Mouse (Mus musculus) sigmoid colon, adult 10 weeks (tissue): ENCODE data around the gene Tmem209. TPM values are rescaled to one million over a fixed set of nuclear protein-coding genes. Genes with fewer than 3 reads are reported as not detected.

Experiments
- polyA plus RNA-seq: library from polyadenylated mRNA; stranded (reverse); fragments of 350-450 nt; fragmentation: Illumina TruSeq; extraction: RNeasy Lipid Tissue Mini Kit (QIAGEN cat#74804); gene quantifications from one replicate; pipeline ENCODE4 v1.2.3, GENCODE M21; 2014; ENCODE audit warnings: low read depth, low replicate concordance

Tmem209 gene
- polyA plus RNA-seq: 44.8 TPM

DNA sequence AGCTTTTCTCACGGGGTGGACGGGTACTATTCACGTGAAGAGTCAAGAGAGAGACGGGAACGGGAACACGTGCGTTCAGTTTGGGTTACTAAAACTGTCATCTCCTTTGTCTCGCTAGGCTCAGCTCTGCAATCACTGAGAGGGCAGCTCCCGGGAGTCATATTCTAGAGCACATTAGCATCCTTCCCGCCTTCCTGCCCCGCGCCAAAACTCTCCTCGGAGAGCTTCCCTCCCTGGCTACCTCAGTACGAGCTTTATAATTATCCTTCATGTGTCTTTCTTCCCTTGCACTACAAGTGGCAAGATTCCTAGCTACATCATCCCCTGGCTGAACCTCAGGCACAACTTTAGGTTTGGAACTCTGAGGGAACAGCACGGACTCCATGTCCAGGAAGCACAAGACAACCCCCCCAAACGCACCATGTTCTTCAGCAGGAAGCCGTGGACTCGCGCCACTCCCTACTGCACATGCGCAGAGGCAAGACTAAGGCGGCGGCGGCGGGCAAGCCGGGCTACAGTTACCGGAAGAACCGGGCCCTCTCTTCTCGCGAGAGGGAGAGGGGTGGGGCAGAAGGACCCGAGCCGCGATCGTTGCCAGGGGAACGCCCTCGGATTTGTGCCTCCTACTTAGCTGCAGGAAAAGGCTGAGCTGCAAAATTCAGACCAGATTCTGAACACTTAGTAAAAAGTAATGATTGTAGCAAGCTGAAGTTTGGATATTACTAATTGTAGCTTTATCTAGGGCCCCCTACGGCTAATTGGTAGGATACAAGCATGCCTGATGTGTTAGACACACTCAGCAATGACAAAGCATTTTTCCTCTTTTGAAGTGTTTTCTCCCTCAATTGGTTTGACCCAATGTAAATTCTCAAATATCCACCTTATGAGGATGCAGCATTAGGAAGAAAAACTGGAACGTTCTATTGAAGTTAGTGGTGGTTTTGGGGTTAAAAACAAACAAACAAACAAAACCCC lies at the start of gene Tmem209, which contains the start of gene Ssmem1:
Gene Tmem209 (minus strand): TSS at position 519 of the 975 bp plus-strand sequence.
Gene Ssmem1 (plus strand): TSS at position 585 of the 975 bp plus-strand sequence.

DNA sequence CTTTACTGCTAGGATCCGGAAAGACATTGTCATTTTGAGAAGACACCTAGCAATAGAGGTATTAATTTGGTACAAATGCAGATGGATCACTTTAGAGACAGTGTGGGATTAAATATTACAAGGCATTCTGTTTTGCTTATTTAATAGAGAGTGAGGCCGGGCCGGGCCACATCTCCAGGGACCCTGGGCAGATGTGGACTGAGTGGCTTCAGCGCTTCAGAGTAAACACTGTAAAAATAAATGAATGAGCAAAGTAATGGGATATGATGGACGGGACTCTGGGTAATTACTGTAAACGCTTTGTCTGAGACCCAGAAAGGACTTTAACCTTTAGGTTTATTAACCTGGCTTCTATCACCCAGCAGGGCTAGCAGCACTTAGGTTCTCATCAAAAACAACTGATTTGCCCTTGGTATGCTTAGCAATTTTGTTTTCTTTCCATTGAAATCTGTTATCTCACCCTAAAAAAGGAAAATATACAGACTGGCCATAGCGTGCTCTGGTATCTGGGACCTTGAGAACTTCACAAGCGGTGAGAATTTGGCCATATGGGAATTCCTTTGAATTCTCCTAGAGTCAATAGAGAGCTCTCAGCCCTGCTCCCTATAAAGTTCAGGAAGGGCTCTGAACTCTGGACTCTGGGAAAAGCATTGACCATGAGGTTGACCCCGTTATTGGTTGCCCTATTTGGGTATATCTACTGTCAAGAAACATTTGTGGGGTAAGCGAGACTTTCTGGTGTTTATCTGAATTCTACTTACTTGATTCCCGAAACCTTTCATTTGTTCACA lies 31.6 kb upstream of the Tmem209 start, which contains the start of gene Cpa2:
Gene Cpa2 (plus strand): TSS at position 574 of the 791 bp plus-strand sequence.

Other genes with a start within 250 kb of the Tmem209 start
- gene Ube2h, start 205.2 kb downstream of the Tmem209 start, polyA plus RNA-seq: 66.2 TPM
- 2.3 TPM for gene Zc3hc1, start 118.8 kb downstream of the Tmem209 start, polyA plus RNA-seq
- 38.2 TPM for gene Klhdc10, start 107.9 kb downstream of the Tmem209 start, polyA plus RNA-seq
- gene Ssmem1, start 66 bp upstream of the Tmem209 start, polyA plus RNA-seq: not detected
- gene Cpa2, start 31.8 kb upstream of the Tmem209 start, polyA plus RNA-seq: 7.4 TPM
- not detected for gene Cpa4, start 58.6 kb upstream of the Tmem209 start, polyA plus RNA-seq
- gene Cpa5, start 101.2 kb upstream of the Tmem209 start, polyA plus RNA-seq: not detected
- gene Cpa1, start 129.4 kb upstream of the Tmem209 start, polyA plus RNA-seq: 1.6 TPM
- 7.0 TPM for gene Cep41, start 184.0 kb upstream of the Tmem209 start, polyA plus RNA-seq
- gene Mest, start 213.8 kb upstream of the Tmem209 start, polyA plus RNA-seq: 4.0 TPM